Mouse (Mus musculus) G1E (cell line): Measurements from ENCODE around the gene Gja4.

Experiments used
- CTCF ChIP-seq: IDR thresholded peaks from 2 replicates; pipeline ENCODE4 v1.5.1; 2012; ENCODE audit warnings: low read depth, low read length, inconsistent platforms, mixed read lengths
- GATA1 ChIP-seq: IDR thresholded peaks from 2 replicates; pipeline ENCODE4 v1.6.1; 2012; ENCODE audit warnings: borderline replicate concordance, low read length, inconsistent platforms, mixed read lengths
- POLR2AphosphoS5 ChIP-seq: IDR thresholded peaks from 2 replicates; pipeline ENCODE4 v1.6.1; 2012; ENCODE audit warnings: low read depth, low read length, inconsistent platforms; ENCODE audit not compliant: insufficient replicate concordance
- TAL1 ChIP-seq: conservative IDR thresholded peaks from 2 replicates; pipeline ENCODE4 v1.6.1; 2012; ENCODE audit warnings: low read depth, low read length, inconsistent platforms, mixed read lengths

GRCm38 (mm10) chr4:127311561-127311960 is 2.3 kb downstream of the Gja4 start:
- TF ChIP-seq CTCF (no peak), TAL1 (no peak), POLR2AphosphoS5 (no peak), GATA1 (no peak)
